Mouse (Mus musculus) kidney, embryonic 15.5 days (tissue): ENCODE data around the gene Lix1l. TPM values are rescaled to one million over a fixed set of nuclear protein-coding genes. Genes with fewer than 3 reads are reported as not detected.
"Not testable (repeated sequence)": the region's sequence is repeated elsewhere in the genome, so short reads cannot be mapped to it uniquely, and the experiment has no call there.

Experiments used
- ATAC-seq: fragments of 200-750 bp; cut with Nextera tagmentation; replicated peaks from 2 replicates; pipeline ENCODE4 v1.8.0; 2017; ENCODE audit warnings: moderate TSS enrichment; ENCODE audit not compliant: low FRiP score
- H3K27ac ChIP-seq: fragments of 300-500 bp; sonication (generic); 2 replicates; pipeline ENCODE4 v1.5.1; 2015; ENCODE audit warnings: mild to moderate bottlenecking, inconsistent platforms
- H3K27me3 ChIP-seq: fragments of 300-500 bp; sonication (generic); 2 replicates; pipeline ENCODE4 v1.6.1; 2015; ENCODE audit warnings: inconsistent platforms
- H3K36me3 ChIP-seq: fragments of 300-500 bp; sonication (generic); 2 replicates; pipeline ENCODE4 v1.6.1; 2015; ENCODE audit warnings: inconsistent platforms
- H3K4me1 ChIP-seq: fragments of 300-500 bp; sonication (generic); 2 replicates; pipeline ENCODE4 v1.6.1; 2015; ENCODE audit warnings: inconsistent platforms
- H3K4me2 ChIP-seq: fragments of 300-500 bp; sonication (generic); 2 replicates; pipeline ENCODE4 v1.6.1; 2015; ENCODE audit warnings: moderate library complexity, mild to moderate bottlenecking, inconsistent platforms
- H3K4me3 ChIP-seq: fragments of 300-500 bp; sonication (generic); replicated peaks from 2 replicates; pipeline ENCODE4 v1.5.1; 2015; ENCODE audit warnings: mild to moderate bottlenecking, inconsistent platforms
- H3K9ac ChIP-seq: fragments of 300-500 bp; sonication (generic); 2 replicates; pipeline ENCODE4 v1.6.1; 2015; ENCODE audit warnings: mild to moderate bottlenecking, inconsistent platforms
- H3K9me3 ChIP-seq: fragments of 300-500 bp; sonication (generic); replicated peaks from 2 replicates; pipeline ENCODE4 v1.6.1; 2016; ENCODE audit warnings: inconsistent platforms
- WGBS: fragments of 180-500 bp; shearing (Covaris S2); methylation state at CpG from one replicate; pipeline ENCODE4 v1.1.7; 2015; ENCODE audit warnings: mixed read lengths; 5-methylcytosine and 5-hydroxymethylcytosine counted together
- polyA plus RNA-seq: library from polyadenylated mRNA; unstranded; fragments of >200 nt; fragmentation: Nextera tagmentation; extraction: Ambion mirVana; gene quantifications from 2 replicates; pipeline ENCODE4 v1.2.1, GENCODE M21; 2015

Gene Lix1l
- polyA plus RNA-seq, 1 experiment from 2014 or later: 6.5 TPM

GRCm38 (mm10) chr3:96647365-96647764 is 46.4 kb downstream of the Lix1l start:
- H3K4me1 ChIP-seq: no peaks in the 10 kb centered on the region; the same call in 1 of the 2 replicates
- no peak overlapping the region for H3K4me2 ChIP-seq
- peaks cover 25% of the 10 kb centered on the region for H3K36me3 ChIP-seq
- no peak overlapping the region for H3K9ac ChIP-seq
- H3K4me3 ChIP-seq: no peak overlapping the region
- WGBS: 83% methylated on average over 3 of the region's 3 CpGs
- H3K27ac ChIP-seq: no peak overlapping the region
- H3K9me3 ChIP-seq: no peaks in the 10 kb centered on the region
- no peaks in the 10 kb centered on the region for H3K27me3 ChIP-seq
- ATAC-seq: no peak

- Histone ChIP-seq H3K27ac (no peak overlapping the region), H3K9me3 (no peaks in the 10 kb centered on the region), H3K9ac (no peak overlapping the region), H3K27me3 (no peaks in the 10 kb centered on the region), H3K4me3 (no peak overlapping the region), H3K36me3 (no peaks in the 10 kb centered on the region), H3K4me2 (no peak overlapping the region), H3K4me1 (peaks cover 16% of the 10 kb centered on the region)
- WGBS: 84% methylated on average over 2 of the region's 2 CpGs
- ATAC-seq: no peak
Observed at GRCm38 (mm10) chr3:96660901-96661300, 60.0 kb downstream of the Lix1l start.

GRCm38 (mm10) chr3:96662731-96663316 is 61.9 kb downstream of the Lix1l start:
- ATAC-seq: no peak
- Histone ChIP-seq H3K9me3 (no peaks in the 10 kb centered on the region), H3K4me1 (peaks cover 16% of the 10 kb centered on the region), H3K27ac (peak overlapping the region; percentile 56), H3K9ac (no peak overlapping the region), H3K27me3 (no peaks in the 10 kb centered on the region), H3K4me2 (peak overlapping the region; percentile 63), H3K4me3 (peak overlapping the region; percentile 29; the same call in 1 of the 2 replicates), H3K36me3 (no peaks in the 10 kb centered on the region)
- 43% methylated on average over 8 of the region's 8 CpGs for WGBS

- no peaks in the 10 kb centered on the region for H3K27me3 ChIP-seq
- H3K9ac ChIP-seq: peak overlapping the region; percentile 41; the same call in 1 of the 2 replicates
- peak overlapping the region; percentile 56 for H3K27ac ChIP-seq
- no peaks in the 10 kb centered on the region for H3K36me3 ChIP-seq
- WGBS: 6% methylated on average over 18 of the region's 18 CpGs
- H3K4me1 ChIP-seq: peaks cover 16% of the 10 kb centered on the region
- peak overlapping the region; percentile 63 for H3K4me2 ChIP-seq
- ATAC-seq: peak; percentile 95
- H3K9me3 ChIP-seq: no peaks in the 10 kb centered on the region
- peak overlapping the region; percentile 29 for H3K4me3 ChIP-seq
Observed at GRCm38 (mm10) chr3:96663432-96664239, 62.7 kb downstream of the Lix1l start.

GRCm38 (mm10) chr3:96665732-96666363 is 64.9 kb downstream of the Lix1l start:
- H3K27ac ChIP-seq, H3K9ac ChIP-seq, ATAC-seq, H3K4me3 ChIP-seq, H3K36me3 ChIP-seq, H3K27me3 ChIP-seq, H3K4me2 ChIP-seq, H3K9me3 ChIP-seq: not testable (repeated sequence)
- H3K4me1 ChIP-seq: peaks cover 30% of the 10 kb centered on the region
- WGBS: 89% methylated on average over 7 of the region's 7 CpGs

GRCm38 (mm10) chr3:96666916-96667315 is 66.0 kb downstream of the Lix1l start:
- Histone ChIP-seq H3K36me3 (no peaks in the 10 kb centered on the region), H3K27ac (no peak overlapping the region), H3K27me3 (0 out of 2 replicates have a peak, but pooled peaks cover 9% of the 10 kb centered on the region), H3K4me2 (no peak overlapping the region), H3K4me3 (no peak overlapping the region), H3K4me1 (peaks cover 30% of the 10 kb centered on the region), H3K9me3 (no peaks in the 10 kb centered on the region), H3K9ac (no peak overlapping the region)
- 85% methylated on average over 5 of the region's 5 CpGs for WGBS
- ATAC-seq: no peak

- Histone ChIP-seq H3K4me1 (peaks cover 29% of the 10 kb centered on the region), H3K9me3 (no peaks in the 10 kb centered on the region), H3K36me3 (no peaks in the 10 kb centered on the region), H3K4me2 (no peak overlapping the region), H3K4me3 (no peak overlapping the region), H3K27ac (no peak overlapping the region), H3K27me3 (0 out of 2 replicates have a peak, but pooled peaks cover 9% of the 10 kb centered on the region), H3K9ac (no peak overlapping the region)
- ATAC-seq: no peak
- WGBS: 62% methylated on average over 1 of the region's 1 CpGs
Observed at GRCm38 (mm10) chr3:96667316-96667715, 66.4 kb downstream of the Lix1l start.

GRCm38 (mm10) chr3:96668424-96669067 is 67.6 kb downstream of the Lix1l start:
- no peak for ATAC-seq
- peaks cover 24% of the 10 kb centered on the region for H3K4me1 ChIP-seq
- no peak overlapping the region for H3K27ac ChIP-seq
- no peak overlapping the region for H3K4me3 ChIP-seq
- 0 out of 2 replicates have a peak, but pooled peaks cover 9% of the 10 kb centered on the region for H3K27me3 ChIP-seq
- H3K4me2 ChIP-seq: no peak overlapping the region
- H3K9me3 ChIP-seq: no peaks in the 10 kb centered on the region
- H3K9ac ChIP-seq: no peak overlapping the region
- no peaks in the 10 kb centered on the region for H3K36me3 ChIP-seq
- 94% methylated on average over 5 of the region's 5 CpGs for WGBS

GRCm38 (mm10) chr3:96669727-96670468 is 68.9 kb downstream of the Lix1l start, which contains the start of gene Ankrd35:
Gene Ankrd35 (plus strand): TSS chr3:96670131.
- Histone ChIP-seq H3K9me3 (no peaks in the 10 kb centered on the region), H3K9ac (peak within 1 kb of the TSS; percentile 29), H3K4me1 (peaks cover 29% of the 10 kb centered on the region), H3K4me2 (peak within 1 kb of the TSS; percentile 73), H3K4me3 (peak within 1 kb of the TSS; percentile 44), H3K27ac (0 out of 2 replicates have a peak within 1 kb of the TSS, but pooled peaks have one; percentile 13), H3K36me3 (no peaks in the 10 kb centered on the region), H3K27me3 (0 out of 2 replicates have a peak, but pooled peaks cover 9% of the 10 kb centered on the region)
- WGBS: 4% methylated on average over 35 of the region's 35 CpGs
- ATAC-seq: peak; percentile 94

- no peak overlapping the region for H3K27ac ChIP-seq
- H3K9me3 ChIP-seq: no peaks in the 10 kb centered on the region
- WGBS: 92% methylated on average over 5 of the region's 5 CpGs
- no peak for ATAC-seq
- 0 out of 2 replicates have a peak, but pooled peaks cover 9% of the 10 kb centered on the region for H3K27me3 ChIP-seq
- peaks cover 38% of the 10 kb centered on the region for H3K4me1 ChIP-seq
- no peaks in the 10 kb centered on the region for H3K36me3 ChIP-seq
- no peak overlapping the region for H3K9ac ChIP-seq
- H3K4me2 ChIP-seq: no peak overlapping the region
- no peak overlapping the region for H3K4me3 ChIP-seq
Observed at GRCm38 (mm10) chr3:96671519-96671918, 70.6 kb downstream of the Lix1l start.

- no peak overlapping the region for H3K27ac ChIP-seq
- no peak overlapping the region for H3K4me3 ChIP-seq
- peaks cover 38% of the 10 kb centered on the region for H3K4me1 ChIP-seq
- 0 out of 2 replicates have a peak, but pooled peaks cover 9% of the 10 kb centered on the region for H3K27me3 ChIP-seq
- no peaks in the 10 kb centered on the region for H3K36me3 ChIP-seq
- no peak for ATAC-seq
- H3K9me3 ChIP-seq: no peaks in the 10 kb centered on the region
- H3K4me2 ChIP-seq: no peak overlapping the region
- H3K9ac ChIP-seq: no peak overlapping the region
- WGBS: 55% methylated on average over 4 of the region's 4 CpGs
Observed at GRCm38 (mm10) chr3:96673514-96673913, 72.6 kb downstream of the Lix1l start.
